Mouse (Mus musculus) limb, embryonic 12.5 days (tissue): ENCODE measurements around the gene Galm. TPM values are rescaled to one million over a fixed set of nuclear protein-coding genes. Genes with fewer than 3 reads are reported as not detected.

Experiments
- ATAC-seq: fragments of 200-750 bp; cut with Nextera tagmentation; 2 replicates; pipeline ENCODE4 v1.8.0; 2017; ENCODE audit warnings: low read depth, moderate TSS enrichment; ENCODE audit not compliant: insufficient number of reproducible peaks, insufficient read depth, low FRiP score, low TSS enrichment
- H3K27ac ChIP-seq: fragments of 300-500 bp; sonication (generic); 2 replicates; pipeline ENCODE4 v1.5.1; 2016; ENCODE audit warnings: mild to moderate bottlenecking, moderate library complexity
- H3K27me3 ChIP-seq: fragments of 300-500 bp; sonication (generic); 2 replicates; pipeline ENCODE4 v1.6.1; 2016; ENCODE audit warnings: mild to moderate bottlenecking, moderate library complexity
- H3K36me3 ChIP-seq: fragments of 300-500 bp; sonication (generic); 2 replicates; pipeline ENCODE4 v1.6.1; 2016; ENCODE audit warnings: mild to moderate bottlenecking, moderate library complexity
- H3K4me1 ChIP-seq: fragments of 300-500 bp; sonication (generic); replicated peaks from 2 replicates; pipeline ENCODE4 v1.6.1; 2016
- H3K4me2 ChIP-seq: fragments of 300-500 bp; sonication (generic); 2 replicates; pipeline ENCODE4 v1.6.1; 2016; ENCODE audit warnings: mild to moderate bottlenecking, moderate library complexity
- H3K4me3 ChIP-seq: fragments of 300-500 bp; sonication (generic); replicated peaks from 2 replicates; pipeline ENCODE4 v1.5.1; 2016; ENCODE audit warnings: mild to moderate bottlenecking
- H3K9ac ChIP-seq: fragments of 300-500 bp; sonication (generic); replicated peaks from 2 replicates; pipeline ENCODE4 v1.6.1; 2016; ENCODE audit warnings: mild to moderate bottlenecking, moderate library complexity
- H3K9me3 ChIP-seq: fragments of 300-500 bp; sonication (generic); 2 replicates; pipeline ENCODE4 v1.6.1; 2016; ENCODE audit warnings: mild to moderate bottlenecking, moderate library complexity
- WGBS: fragments of 180-500 bp; shearing (Covaris S2); methylation state at CpG from one replicate; pipeline ENCODE4 v1.1.7; 2016; 5-methylcytosine and 5-hydroxymethylcytosine counted together
- polyA plus RNA-seq: library from polyadenylated mRNA; unstranded; fragments of >200 nt; fragmentation: Nextera tagmentation; extraction: Ambion mirVana; gene quantifications from 2 replicates; pipeline ENCODE4 v1.2.1, GENCODE M21; 2016

Gene Galm
- polyA plus RNA-seq, 1 experiment from 2014 or later = 14.9 TPM

GRCm38 (mm10) chr17:80129387-80129786 is 2.1 kb downstream of the Galm start:
- no peak for ATAC-seq
- H3K4me2 ChIP-seq = no peak overlapping the region
- H3K36me3 ChIP-seq = no peaks in the 10 kb centered on the region
- 79% methylated on average over 4 of the region's 4 CpGs for WGBS
- H3K9ac ChIP-seq = no peak overlapping the region
- H3K9me3 ChIP-seq = no peaks in the 10 kb centered on the region
- H3K4me1 ChIP-seq = peaks cover 16% of the 10 kb centered on the region
- H3K27ac ChIP-seq = no peak overlapping the region
- no peak overlapping the region for H3K4me3 ChIP-seq
- no peaks in the 10 kb centered on the region for H3K27me3 ChIP-seq

- 81% methylated on average over 9 of the region's 9 CpGs for WGBS
- no peaks in the 10 kb centered on the region for H3K36me3 ChIP-seq
These were observed 3.6 kb downstream of the Galm start for GRCm38 (mm10) chr17:80130718-80131430.

GRCm38 (mm10) chr17:80131431-80131766 is 4.1 kb downstream of the Galm start:
- peaks cover 16% of the 10 kb centered on the region for H3K4me1 ChIP-seq
- H3K4me2 ChIP-seq = no peak overlapping the region
- H3K9me3 ChIP-seq = no peaks in the 10 kb centered on the region
- H3K36me3 ChIP-seq = no peaks in the 10 kb centered on the region
- H3K27ac ChIP-seq = no peak overlapping the region
- H3K27me3 ChIP-seq = no peaks in the 10 kb centered on the region
- 47% methylated on average over 1 of the region's 1 CpGs for WGBS
- no peak for ATAC-seq
- H3K4me3 ChIP-seq = no peak overlapping the region
- H3K9ac ChIP-seq = no peak overlapping the region

More at GRCm38 (mm10) chr17:80130718-80131430, 3.6 kb downstream of the Galm start:
- Histone ChIP-seq H3K9me3 (no peaks in the 10 kb centered on the region), H3K27me3 (no peaks in the 10 kb centered on the region), H3K9ac (no peak overlapping the region), H3K27ac (no peak overlapping the region), H3K4me1 (peaks cover 16% of the 10 kb centered on the region), H3K4me2 (no peak overlapping the region), H3K4me3 (no peak overlapping the region)
- ATAC-seq = no peak

- no peaks in the 10 kb centered on the region for H3K9me3 ChIP-seq
- ATAC-seq = no peak
- H3K36me3 ChIP-seq = no peaks in the 10 kb centered on the region
- H3K27ac ChIP-seq = no peak overlapping the region
- H3K27me3 ChIP-seq = no peaks in the 10 kb centered on the region
- no peak overlapping the region for H3K4me3 ChIP-seq
- no peak overlapping the region for H3K4me2 ChIP-seq
- 59% methylated on average over 7 of the region's 7 CpGs for WGBS
- H3K4me1 ChIP-seq = peaks cover 16% of the 10 kb centered on the region
- H3K9ac ChIP-seq = no peak overlapping the region
These were observed 4.6 kb downstream of the Galm start for GRCm38 (mm10) chr17:80131838-80132237.

- no peak overlapping the region for H3K4me3 ChIP-seq
- H3K4me1 ChIP-seq = peaks cover 16% of the 10 kb centered on the region
- H3K36me3 ChIP-seq = no peaks in the 10 kb centered on the region
- H3K9me3 ChIP-seq = no peaks in the 10 kb centered on the region
- H3K27me3 ChIP-seq = no peaks in the 10 kb centered on the region
- no peak overlapping the region for H3K4me2 ChIP-seq
- ATAC-seq = no peak
- whole genome bisulfite sequencing = 78% methylated on average over 4 of the region's 4 CpGs
- H3K9ac ChIP-seq = no peak overlapping the region
- no peak overlapping the region for H3K27ac ChIP-seq
These were observed 5.2 kb downstream of the Galm start for GRCm38 (mm10) chr17:80132502-80132901.

GRCm38 (mm10) chr17:80138434-80139162 is 11.3 kb downstream of the Galm start:
- no peak for ATAC-seq
- 83% methylated on average over 17 of the region's 17 CpGs for WGBS

GRCm38 (mm10) chr17:80139753-80140444 is 12.6 kb downstream of the Galm start:
- H3K4me3 ChIP-seq = no peak overlapping the region
- 76% methylated on average over 9 of the region's 9 CpGs for WGBS
- H3K9ac ChIP-seq = no peak overlapping the region
- ATAC-seq = no peak
- no peaks in the 10 kb centered on the region for H3K36me3 ChIP-seq
- no peak overlapping the region for H3K27ac ChIP-seq
- no peak overlapping the region for H3K4me2 ChIP-seq
- no peaks in the 10 kb centered on the region for H3K4me1 ChIP-seq
- no peaks in the 10 kb centered on the region for H3K9me3 ChIP-seq
- H3K27me3 ChIP-seq = no peaks in the 10 kb centered on the region

More at GRCm38 (mm10) chr17:80138434-80139162, 11.3 kb downstream of the Galm start:
- H3K9ac ChIP-seq = no peak overlapping the region
- H3K4me1 ChIP-seq = no peaks in the 10 kb centered on the region
- no peaks in the 10 kb centered on the region for H3K9me3 ChIP-seq
- no peak overlapping the region for H3K4me2 ChIP-seq
- no peaks in the 10 kb centered on the region for H3K27me3 ChIP-seq
- no peaks in the 10 kb centered on the region for H3K36me3 ChIP-seq
- no peak overlapping the region for H3K27ac ChIP-seq
- H3K4me3 ChIP-seq = no peak overlapping the region

GRCm38 (mm10) chr17:80143478-80144232 is 16.4 kb downstream of the Galm start:
- Histone ChIP-seq H3K27me3 (no peaks in the 10 kb centered on the region), H3K36me3 (no peaks in the 10 kb centered on the region), H3K9me3 (no peaks in the 10 kb centered on the region), H3K27ac (no peak overlapping the region), H3K4me3 (no peak overlapping the region), H3K4me2 (no peak overlapping the region), H3K4me1 (no peaks in the 10 kb centered on the region), H3K9ac (no peak overlapping the region)
- no peak for ATAC-seq
- WGBS = 79% methylated on average over 6 of the region's 6 CpGs

- ATAC-seq = no peak
- Histone ChIP-seq H3K9ac (no peak overlapping the region), H3K4me1 (no peaks in the 10 kb centered on the region), H3K36me3 (no peaks in the 10 kb centered on the region), H3K4me3 (no peak overlapping the region), H3K27me3 (no peaks in the 10 kb centered on the region), H3K9me3 (no peaks in the 10 kb centered on the region), H3K27ac (no peak overlapping the region), H3K4me2 (no peak overlapping the region)
- 54% methylated on average over 7 of the region's 7 CpGs for WGBS
These were observed 17.9 kb downstream of the Galm start for GRCm38 (mm10) chr17:80145210-80145609.

- Histone ChIP-seq H3K27ac (no peak overlapping the region), H3K4me3 (no peak overlapping the region), H3K36me3 (no peaks in the 10 kb centered on the region), H3K4me2 (no peak overlapping the region), H3K4me1 (no peaks in the 10 kb centered on the region), H3K9me3 (no peaks in the 10 kb centered on the region), H3K27me3 (no peaks in the 10 kb centered on the region), H3K9ac (no peak overlapping the region)
- ATAC-seq = no peak
- 80% methylated on average over 3 of the region's 3 CpGs for WGBS
These were observed 18.5 kb downstream of the Galm start for GRCm38 (mm10) chr17:80145771-80146170.
